Mouse (Mus musculus) WW6 (cell line): ENCODE measurements around the gene Actrt2.

Experiments used
- DNase-seq: peaks from one replicate; pipeline ENCODE4 v3.0.0-alpha.2; 2013; ENCODE audit warnings: low read depth, low spot score

Actrt2 gene

GRCm38 (mm10) chr4:154683068-154683752 is 15.5 kb upstream of the Actrt2 start:
- DNase-seq: no peak

GRCm38 (mm10) chr4:154682311-154682710 is 14.6 kb upstream of the Actrt2 start:
- DNase-seq: no peak

GRCm38 (mm10) chr4:154675441-154676000 is 7.9 kb upstream of the Actrt2 start:
- no peak for DNase-seq

GRCm38 (mm10) chr4:154674966-154675365 is 7.3 kb upstream of the Actrt2 start:
- no peak for DNase-seq

GRCm38 (mm10) chr4:154674541-154674940 is 6.9 kb upstream of the Actrt2 start:
- DNase-seq: no peak

- DNase-seq: no peak
Observed at GRCm38 (mm10) chr4:154673986-154674385, 6.3 kb upstream of the Actrt2 start.

GRCm38 (mm10) chr4:154672027-154672426 is 4.4 kb upstream of the Actrt2 start:
- no peak for DNase-seq

- no peak for DNase-seq
Observed at GRCm38 (mm10) chr4:154671232-154671912, 3.7 kb upstream of the Actrt2 start.

- DNase-seq: no peak
Observed at GRCm38 (mm10) chr4:154662681-154663215, 4.9 kb downstream of the Actrt2 start.

- no peak for DNase-seq
Observed at GRCm38 (mm10) chr4:154661256-154661655, 6.4 kb downstream of the Actrt2 start.

- DNase-seq: no peak
Observed at GRCm38 (mm10) chr4:154660025-154660424, 7.6 kb downstream of the Actrt2 start.

- no peak for DNase-seq
Observed at GRCm38 (mm10) chr4:154655134-154655910, 12.3 kb downstream of the Actrt2 start.

- DNase-seq: no peak
Observed at GRCm38 (mm10) chr4:154652494-154652893, 15.2 kb downstream of the Actrt2 start.

- no peak for DNase-seq
Observed at GRCm38 (mm10) chr4:154649083-154649747, 18.5 kb downstream of the Actrt2 start.

- DNase-seq: no peak
Observed at GRCm38 (mm10) chr4:154642496-154642895, 25.2 kb downstream of the Actrt2 start.

- no peak for DNase-seq
Observed at GRCm38 (mm10) chr4:154641296-154642110, 26.2 kb downstream of the Actrt2 start.

GRCm38 (mm10) chr4:154640443-154641295 is 27.0 kb downstream of the Actrt2 start:
- DNase-seq: no peak

GRCm38 (mm10) chr4:154639591-154640442 is 27.9 kb downstream of the Actrt2 start:
- DNase-seq: no peak

- DNase-seq: no peak
Observed at GRCm38 (mm10) chr4:154639126-154639525, 28.5 kb downstream of the Actrt2 start.
